18 mouse cellular contexts compared by ENCODE assay signal in genomic region chr8:114176721-114177120, GRCm38 (mm10). TPM values are rescaled to one million over a fixed set of nuclear protein-coding genes. Genes with fewer than 3 reads are reported as not detected.
DNase-seq lines count a peak whose midpoint lies in the region; ATAC-seq and TF ChIP-seq lines count a peak whose summit lies in the region.
"Had no signal": no experiment of that assay in that cellular context is flagged by ENCODE, and none has a peak within 500 bp of the region (broad histone marks: within the 10 kb centered on the region; RNA-seq: fewer than 3 reads in every experiment).

No protein-coding gene starts in this region.

- TF ChIP-seq CTCF in ES-Bruce4 (IDR thresholded peaks at IDR 0.05; ENCODE audit: low read depth, low read length) (peak; percentile 45), Patski (IDR thresholded peaks at IDR 0.05) (peak; percentile 27)
- TF ChIP-seq CTCF in liver, embryonic 14.5 days (IDR thresholded peaks at IDR 0.05; ENCODE audit: low read depth), result peak; percentile 44
- TF ChIP-seq CTCF in heart, adult 2 months (IDR thresholded peaks at IDR 0.05), result no peak

- H3K4me1 ChIP-seq in liver, embryonic 11.5 days (replicated peaks; ENCODE audit: control insufficient read depth, insufficient read depth, low read length), result no peaks in the 10 kb centered on the region
- no peaks in the 10 kb centered on the region for H3K4me1 ChIP-seq in ES-Bruce4 (ENCODE audit: control insufficient read depth, insufficient read depth, low read length)
- no peaks in the 10 kb centered on the region for H3K4me1 ChIP-seq in liver, embryonic 14.5 days (replicated peaks; ENCODE audit: control insufficient read depth in 2 of 2, insufficient read depth in 2 of 2, low read length in 1 of 2)
- H3K4me1 ChIP-seq in heart, adult 2 months (ENCODE audit: control insufficient read depth, insufficient read depth, low read length), result no peaks in the 10 kb centered on the region
- no peaks in the 10 kb centered on the region for H3K4me1 ChIP-seq in hindbrain, embryonic 13.5 days (replicated peaks)
- H3K4me1 ChIP-seq in kidney, embryonic 14.5 days (ENCODE audit: control insufficient read depth, insufficient read depth, low read length), result no peaks in the 10 kb centered on the region
- H3K4me1 ChIP-seq: heart, embryonic 10.5 days; kidney, embryonic 15.5 days; limb, embryonic 10.5 days; lung, embryonic 15.5 days; neural tube, embryonic 13.5 days had no signal

- no peaks in the 10 kb centered on the region for H3K27me3 ChIP-seq in liver, embryonic 11.5 days (replicated peaks; ENCODE audit: control insufficient read depth, insufficient read depth, low read length)
- H3K27me3 ChIP-seq in ES-Bruce4 (ENCODE audit: control insufficient read depth, insufficient read depth, low read length, poor library complexity, severe bottlenecking) (peaks cover 1% of the 10 kb centered on the region; the same call in 1 of the 2 replicates), Patski (peaks cover 19% of the 10 kb centered on the region)
- no peaks in the 10 kb centered on the region for H3K27me3 ChIP-seq in liver, embryonic 14.5 days (ENCODE audit: control insufficient read depth, insufficient read depth, low read length)
- H3K27me3 ChIP-seq in heart, adult 2 months (ENCODE audit: control insufficient read depth, insufficient read depth, low read length), result no peaks in the 10 kb centered on the region
- no peaks in the 10 kb centered on the region for H3K27me3 ChIP-seq in hindbrain, embryonic 13.5 days
- no peaks in the 10 kb centered on the region for H3K27me3 ChIP-seq in kidney, embryonic 14.5 days (ENCODE audit: control insufficient read depth, insufficient read depth, low read length)
- H3K27me3 ChIP-seq: kidney, embryonic 15.5 days; lung, embryonic 15.5 days; neural tube, embryonic 13.5 days had no signal

- no peak for TF ChIP-seq EP300 in ES-Bruce4 (IDR thresholded peaks at IDR 0.05; ENCODE audit: insufficient read depth, low read depth, low read length)
- TF ChIP-seq EP300 in liver, embryonic 14.5 days (IDR thresholded peaks at IDR 0.05; ENCODE audit: low read depth), result no peak
- no peak for TF ChIP-seq EP300 in heart, adult 2 months (IDR thresholded peaks at IDR 0.05; ENCODE audit: insufficient read depth, low read depth, low read length)

- no peak for ATAC-seq in liver, embryonic 11.5 days (replicated peaks; ENCODE audit: low FRiP score)
- no peak for ATAC-seq in Patski
- ATAC-seq in liver, embryonic 14.5 days (ENCODE audit: insufficient read depth), result no peak
- no peak for ATAC-seq in hindbrain, embryonic 13.5 days (ENCODE audit: low FRiP score)
- ATAC-seq in kidney, embryonic 14.5 days (ENCODE audit: low FRiP score, low TSS enrichment), result no peak
- ATAC-seq: midbrain, embryonic 16.5 days had no signal

- intact Hi-C loops in heart, adult 2 months (cut with DNase I), result no loop called here

- H3K79me2 ChIP-seq in heart, adult 2 months (replicated peaks; ENCODE audit: control insufficient read depth, insufficient read depth, low read length), result no peaks in the 10 kb centered on the region

- no peak for TF ChIP-seq POLR2A in ES-Bruce4 (IDR thresholded peaks at IDR 0.05; ENCODE audit: insufficient read depth, low read length)
- no peak for TF ChIP-seq POLR2A in heart, adult 2 months (IDR thresholded peaks at IDR 0.05; ENCODE audit: insufficient read depth, low read depth, low read length)

- no peaks in the 10 kb centered on the region for H3K36me3 ChIP-seq in liver, embryonic 11.5 days (ENCODE audit: control insufficient read depth, insufficient read depth, low read length)
- no peaks in the 10 kb centered on the region for H3K36me3 ChIP-seq in ES-Bruce4 (ENCODE audit: control insufficient read depth, insufficient read depth, low read length, poor library complexity, severe bottlenecking)
- no peaks in the 10 kb centered on the region for H3K36me3 ChIP-seq in liver, embryonic 14.5 days (replicated peaks; ENCODE audit: control insufficient read depth, insufficient read depth, low read depth)
- H3K36me3 ChIP-seq in heart, adult 2 months (ENCODE audit: control insufficient read depth, insufficient read depth, low read length), result no peaks in the 10 kb centered on the region
- no peaks in the 10 kb centered on the region for H3K36me3 ChIP-seq in hindbrain, embryonic 13.5 days
- H3K36me3 ChIP-seq in kidney, embryonic 14.5 days (ENCODE audit: control insufficient read depth, insufficient read depth, low read length), result no peaks in the 10 kb centered on the region
- H3K36me3 ChIP-seq: G1E; heart, embryonic 10.5 days; kidney, embryonic 15.5 days; limb, embryonic 10.5 days; lung, embryonic 15.5 days; neural tube, embryonic 13.5 days had no signal

- DNase-seq in liver, result peak; percentile 9
- no peak for DNase-seq in liver, embryonic 11.5 days (ENCODE audit: low spot score)
- DNase-seq in Patski (ENCODE audit: low read depth, low spot score), result no peak
- DNase-seq in liver, embryonic 14.5 days (ENCODE audit: low read depth in 3 of 3, low spot score in 3 of 3), result no peak
- DNase-seq in heart, adult 2 months, result no peak
- DNase-seq: cerebellum, adult 11 months had no signal

- CTCF ChIA-PET in Patski (lab: Charles Lee), result no interaction called here

- POLR2A ChIA-PET in Patski (lab: Charles Lee), result interaction anchor here (0.6 kb wide), 1 partner anchor 20 kb away, joined by 3 read pairs; no protein-coding TSS in a partner anchor

- H3K9me3 ChIP-seq in liver, embryonic 11.5 days (ENCODE audit: control insufficient read depth, low read length), result no peaks in the 10 kb centered on the region
- no peaks in the 10 kb centered on the region for H3K9me3 ChIP-seq in ES-Bruce4 (replicated peaks; ENCODE audit: control insufficient read depth, insufficient read depth, low read length, poor library complexity, severe bottlenecking)
- no peaks in the 10 kb centered on the region for H3K9me3 ChIP-seq in liver, embryonic 14.5 days (ENCODE audit: control insufficient read depth, low read length)
- H3K9me3 ChIP-seq in hindbrain, embryonic 13.5 days, result no peaks in the 10 kb centered on the region
- no peaks in the 10 kb centered on the region for H3K9me3 ChIP-seq in kidney, embryonic 14.5 days (ENCODE audit: control insufficient read depth, low read length)
- H3K9me3 ChIP-seq: heart, embryonic 10.5 days; kidney, embryonic 15.5 days; limb, embryonic 10.5 days; lung, embryonic 15.5 days; neural tube, embryonic 13.5 days had no signal

- no peak overlapping the region for H3K27ac ChIP-seq in liver, embryonic 11.5 days (ENCODE audit: low read depth, low read length)
- no peak overlapping the region for H3K27ac ChIP-seq in ES-Bruce4 (ENCODE audit: insufficient read depth, low read length)
- H3K27ac ChIP-seq in liver, embryonic 14.5 days, result no peak overlapping the region
- no peak overlapping the region for H3K27ac ChIP-seq in heart, adult 2 months
- no peak overlapping the region for H3K27ac ChIP-seq in hindbrain, embryonic 13.5 days
- no peak overlapping the region for H3K27ac ChIP-seq in kidney, embryonic 14.5 days (ENCODE audit: low read depth, low read length)
- H3K27ac ChIP-seq: heart, embryonic 10.5 days; kidney, embryonic 15.5 days; limb, embryonic 10.5 days; lung, embryonic 15.5 days; neural tube, embryonic 13.5 days had no signal

- H3K9ac ChIP-seq in liver, embryonic 11.5 days (ENCODE audit: low read depth, low read length), result no peak overlapping the region
- H3K9ac ChIP-seq in ES-Bruce4 (ENCODE audit: low read depth, poor library complexity, severe bottlenecking), result no peak overlapping the region
- H3K9ac ChIP-seq in liver, embryonic 14.5 days (replicated peaks), result no peak overlapping the region
- H3K9ac ChIP-seq in heart, adult 2 months (ENCODE audit: low read depth, low read length), result no peak overlapping the region
- H3K9ac ChIP-seq in hindbrain, embryonic 13.5 days, result no peak overlapping the region
- H3K9ac ChIP-seq in kidney, embryonic 14.5 days (ENCODE audit: low read depth, low read length), result no peak overlapping the region
- H3K9ac ChIP-seq: kidney, embryonic 15.5 days; lung, embryonic 15.5 days; neural tube, embryonic 13.5 days had no signal

- 46% methylated on average over 3 of the region's 3 CpGs for WGBS in liver, embryonic 11.5 days
- whole genome bisulfite sequencing in liver, embryonic 14.5 days (ENCODE audit: insufficient replicate concordance), result 55% methylated on average over 3 of the region's 3 CpGs
- 51% methylated on average over 3 of the region's 3 CpGs for WGBS in heart, adult 2 months
- 66% methylated on average over 3 of the region's 3 CpGs for WGBS in hindbrain, embryonic 13.5 days
- WGBS in kidney, embryonic 14.5 days, result 68% methylated on average over 3 of the region's 3 CpGs

- no peak overlapping the region for H3K4me3 ChIP-seq in liver, embryonic 11.5 days (ENCODE audit: low read depth, low read length)
- no peak overlapping the region for H3K4me3 ChIP-seq in ES-Bruce4 (ENCODE audit: low read depth, low read length)
- no peak overlapping the region for H3K4me3 ChIP-seq in liver, embryonic 14.5 days (ENCODE audit: insufficient read depth in 1 of 2, low read depth in 2 of 2, low read length in 2 of 2)
- H3K4me3 ChIP-seq in heart, adult 2 months, result no peak overlapping the region
- no peak overlapping the region for H3K4me3 ChIP-seq in hindbrain, embryonic 13.5 days
- no peak overlapping the region for H3K4me3 ChIP-seq in kidney, embryonic 14.5 days (ENCODE audit: low read length)
- H3K4me3 ChIP-seq: heart, embryonic 10.5 days; kidney, embryonic 15.5 days; limb, embryonic 10.5 days; lung, embryonic 15.5 days; neural tube, embryonic 13.5 days had no signal

- in situ Hi-C loops in Patski (cut with MboI; ENCODE audit: low pct_unique_long_range_greater_than_20kb), result no loop called here

- H3K4me2 ChIP-seq in liver, embryonic 11.5 days, result no peak overlapping the region
- H3K4me2 ChIP-seq in liver, embryonic 14.5 days (ENCODE audit: low read depth), result no peak overlapping the region
- no peak overlapping the region for H3K4me2 ChIP-seq in hindbrain, embryonic 13.5 days
- H3K4me2 ChIP-seq in kidney, embryonic 14.5 days (replicated peaks; ENCODE audit: low read depth, low read length), result no peak overlapping the region
- H3K4me2 ChIP-seq: kidney, embryonic 15.5 days; lung, embryonic 15.5 days; neural tube, embryonic 13.5 days had no signal

RNA-seq across cellular contexts. Expression of gene Vat1l, which starts 28.7 kb away (rescaled TPM):
- polyA plus RNA-seq in liver, embryonic 11.5 days (2014; fragmentation: Nextera tagmentation; extraction: Ambion mirVana), result 0.58 and 0.93 TPM in 2 replicates
- 0.37 and 1.1 TPM in 2 replicates for polyA plus RNA-seq in ES-Bruce4 (2011; ENCODE audit: insufficient read depth, insufficient read length, low read depth, missing spikeins)
- polyA plus RNA-seq in Patski (2021), result 0.21 TPM
- polyA plus RNA-seq in liver, embryonic 14.5 days (2012; rRNA removed), result 0.01 and 0.05 TPM in 2 replicates
- polyA plus RNA-seq in liver, embryonic 14.5 days (2014; fragmentation: Nextera tagmentation; extraction: Ambion mirVana), result not detected in 2 replicates
- total RNA-seq in heart, adult 2 months (2021), result under 1 TPM; 0.05 to 0.30 TPM
- 0.97 and 1.2 TPM in 2 replicates for polyA plus RNA-seq in heart, adult 2 months (2012; rRNA removed)
- 31.4 and 38.1 TPM in 2 replicates for polyA plus RNA-seq in hindbrain, embryonic 13.5 days (2015; fragmentation: Nextera tagmentation; extraction: Ambion mirVana)
- polyA plus RNA-seq in kidney, embryonic 14.5 days (2014; fragmentation: Nextera tagmentation; extraction: Ambion mirVana), result 3.1 and 4.0 TPM in 2 replicates
- total RNA-seq: hematopoietic stem cell, adult 5-6 weeks had no signal
- polyA plus RNA-seq: G1E; spleen, adult 2 months had no signal

RNA-seq across cellular contexts. Expression of gene Nudt7, which starts 43.4 kb away (rescaled TPM):
- polyA plus RNA-seq in liver, embryonic 11.5 days (2014; fragmentation: Nextera tagmentation; extraction: Ambion mirVana), result 19.8 and 21.9 TPM in 2 replicates
- polyA plus RNA-seq in ES-Bruce4 (2011; ENCODE audit: insufficient read depth, insufficient read length, low read depth, missing spikeins), result 8.8 and 9.0 TPM in 2 replicates
- polyA plus RNA-seq in Patski (2021), result 26.8 TPM
- polyA plus RNA-seq in liver, embryonic 14.5 days (2012; rRNA removed), result 7.0 and 9.0 TPM in 2 replicates
- polyA plus RNA-seq in liver, embryonic 14.5 days (2014; fragmentation: Nextera tagmentation; extraction: Ambion mirVana), result 17.3 and 18.9 TPM in 2 replicates
- 10 to 100 TPM; 76.1 to 99.6 TPM for total RNA-seq in heart, adult 2 months (2021)
- polyA plus RNA-seq in heart, adult 2 months (2012; rRNA removed), result 57.3 and 108 TPM in 2 replicates
- 6.7 and 8.4 TPM in 2 replicates for polyA plus RNA-seq in hindbrain, embryonic 13.5 days (2015; fragmentation: Nextera tagmentation; extraction: Ambion mirVana)
- polyA plus RNA-seq in kidney, embryonic 14.5 days (2014; fragmentation: Nextera tagmentation; extraction: Ambion mirVana), result 15.6 and 18.6 TPM in 2 replicates
- polyA plus RNA-seq: G1E had no signal
